Mouse (Mus musculus): ENCODE data around the gene Elavl1. TPM values are rescaled to one million over a fixed set of nuclear protein-coding genes. Genes with fewer than 3 reads are reported as not detected.
A peak's percentile ranks its signal among the peaks of the same experiment; 100 is the strongest.
"Not testable (repeated sequence)": the region's sequence is repeated elsewhere in the genome, so short reads cannot be mapped to it uniquely, and the experiment has no call there.

The Elavl1 gene
- polyA plus RNA-seq, 1 experiment from 2014 or later: 162 TPM

GRCm38 (mm10) chr8:4258233-4258632 is 67.0 kb downstream of the Elavl1 start:
- Histone ChIP-seq H3K36me3 (ENCODE audit: insufficient read depth, low read length) (peaks cover 30% of the 10 kb centered on the region), H3K4me2 (ENCODE audit: low read length) (peak overlapping the region; percentile 75), H3K27ac (peak overlapping the region; percentile 47; the same call in 1 of the 2 replicates), H3K9me3 (replicated peaks; ENCODE audit: low read length) (no peaks in the 10 kb centered on the region), H3K9ac (ENCODE audit: low read depth, low read length) (peak overlapping the region; percentile 74), H3K4me3 (replicated peaks; ENCODE audit: low read depth, low read length) (peak overlapping the region; percentile 72), H3K27me3 (ENCODE audit: insufficient read depth, low read length) (no peaks in the 10 kb centered on the region), H3K4me1 (replicated peaks; ENCODE audit: insufficient read depth, low read length) (peaks cover 7% of the 10 kb centered on the region; the same call in 1 of the 2 replicates)
- 3% methylated on average over 35 of the region's 35 CpGs for WGBS
- ATAC-seq (replicated peaks; ENCODE audit: low FRiP score, low read depth) (peak; percentile 52), DNase-seq (ENCODE audit: low spot score) (peak; percentile 81)
- peak; percentile 89 for TF ChIP-seq CTCF (IDR thresholded peaks at IDR 0.05; ENCODE audit: low read depth)

GRCm38 (mm10) chr8:4257350-4257749 is 67.9 kb downstream of the Elavl1 start:
- WGBS: 80% methylated on average over 4 of the region's 4 CpGs
- no peak overlapping the region for H3K4me3 ChIP-seq (replicated peaks; ENCODE audit: low read depth, low read length)
- no peak overlapping the region for H3K27ac ChIP-seq
- DNase-seq (ENCODE audit: low spot score) (no peak), ATAC-seq (replicated peaks; ENCODE audit: low FRiP score, low read depth) (no peak)
- H3K27me3 ChIP-seq (ENCODE audit: insufficient read depth, low read length): no peaks in the 10 kb centered on the region
- no peak overlapping the region for H3K9ac ChIP-seq (ENCODE audit: low read depth, low read length)
- H3K9me3 ChIP-seq (replicated peaks; ENCODE audit: low read length): no peaks in the 10 kb centered on the region
- H3K36me3 ChIP-seq (ENCODE audit: insufficient read depth, low read length): peaks cover 27% of the 10 kb centered on the region
- H3K4me1 ChIP-seq (replicated peaks; ENCODE audit: insufficient read depth, low read length): peaks cover 10% of the 10 kb centered on the region; the same call in 1 of the 2 replicates
- H3K4me2 ChIP-seq (ENCODE audit: low read length): no peak overlapping the region
- TF ChIP-seq CTCF (IDR thresholded peaks at IDR 0.05; ENCODE audit: low read depth): no peak

DNA sequence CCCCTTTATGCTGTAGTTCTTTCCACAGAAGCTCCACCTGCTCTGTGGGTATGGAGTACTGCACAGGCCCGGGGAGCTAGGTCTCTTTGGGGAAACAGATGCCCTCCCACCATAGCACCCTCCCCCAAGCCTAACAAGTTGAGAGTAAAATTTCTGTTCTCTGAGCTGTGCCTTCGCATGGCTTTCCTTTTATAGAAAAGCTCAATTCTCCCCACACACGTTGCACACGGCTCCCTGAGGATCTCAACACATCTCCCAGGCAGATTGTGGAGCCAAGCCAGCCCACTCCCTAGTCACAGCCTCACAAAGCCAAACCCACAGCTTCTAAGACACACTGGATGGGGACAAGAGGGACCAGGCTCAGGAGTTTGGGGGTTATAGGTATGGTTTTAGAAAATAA is 68.3 kb downstream of the Elavl1 start:
- H3K9me3 ChIP-seq (replicated peaks; ENCODE audit: low read length): no peaks in the 10 kb centered on the region
- TF ChIP-seq CTCF (IDR thresholded peaks at IDR 0.05; ENCODE audit: low read depth): no peak
- 51% methylated on average over 4 of the region's 4 CpGs for WGBS
- no peak for ATAC-seq (replicated peaks; ENCODE audit: low FRiP score, low read depth)
- H3K4me1 ChIP-seq (replicated peaks; ENCODE audit: insufficient read depth, low read length): peaks cover 11% of the 10 kb centered on the region; the same call in 1 of the 2 replicates
- H3K4me2 ChIP-seq (ENCODE audit: low read length): no peak overlapping the region
- no peak overlapping the region for H3K4me3 ChIP-seq (replicated peaks; ENCODE audit: low read depth, low read length)
- H3K9ac ChIP-seq (ENCODE audit: low read depth, low read length): no peak overlapping the region
- H3K27ac ChIP-seq: no peak overlapping the region
- H3K27me3 ChIP-seq (ENCODE audit: insufficient read depth, low read length): no peaks in the 10 kb centered on the region
- DNase-seq (ENCODE audit: low spot score): no peak
- peaks cover 23% of the 10 kb centered on the region for H3K36me3 ChIP-seq (ENCODE audit: insufficient read depth, low read length)

GRCm38 (mm10) chr8:4255471-4255870 is 69.7 kb downstream of the Elavl1 start:
- Histone ChIP-seq H3K4me1 (replicated peaks; ENCODE audit: insufficient read depth, low read length) (peaks cover 11% of the 10 kb centered on the region; the same call in 1 of the 2 replicates), H3K36me3 (ENCODE audit: insufficient read depth, low read length) (peaks cover 13% of the 10 kb centered on the region; the same call in 1 of the 2 replicates)
- H3K4me3 ChIP-seq (replicated peaks; ENCODE audit: low read depth, low read length); ATAC-seq (replicated peaks; ENCODE audit: low FRiP score, low read depth); H3K9me3 ChIP-seq (replicated peaks; ENCODE audit: low read length); DNase-seq (ENCODE audit: low spot score); H3K9ac ChIP-seq (ENCODE audit: low read depth, low read length); H3K4me2 ChIP-seq (ENCODE audit: low read length); H3K27me3 ChIP-seq (ENCODE audit: insufficient read depth, low read length); H3K27ac ChIP-seq: not testable (repeated sequence)
- 82% methylated on average over 7 of the region's 7 CpGs for WGBS

- H3K4me3 ChIP-seq (replicated peaks; ENCODE audit: low read depth, low read length): peak overlapping the region; percentile 88; the same call in 1 of the 2 replicates
- H3K9ac ChIP-seq (ENCODE audit: low read depth, low read length): peak overlapping the region; percentile 23; the same call in 1 of the 2 replicates
- peaks cover 7% of the 10 kb centered on the region; the same call in 1 of the 2 replicates for H3K36me3 ChIP-seq (ENCODE audit: insufficient read depth, low read length)
- peak; percentile 76 for DNase-seq (ENCODE audit: low spot score)
- H3K9me3 ChIP-seq (replicated peaks; ENCODE audit: low read length): no peaks in the 10 kb centered on the region
- TF ChIP-seq CTCF (IDR thresholded peaks at IDR 0.05; ENCODE audit: low read depth): peak; percentile 66
- no peak for ATAC-seq (replicated peaks; ENCODE audit: low FRiP score, low read depth)
- H3K27ac ChIP-seq: peak overlapping the region; percentile 88; the same call in 1 of the 2 replicates
- peaks cover 7% of the 10 kb centered on the region for H3K4me1 ChIP-seq (replicated peaks; ENCODE audit: insufficient read depth, low read length)
- peak overlapping the region; percentile 58 for H3K4me2 ChIP-seq (ENCODE audit: low read length)
- 55% methylated on average over 6 of the region's 6 CpGs for WGBS
- H3K27me3 ChIP-seq (ENCODE audit: insufficient read depth, low read length): no peaks in the 10 kb centered on the region
Observed at GRCm38 (mm10) chr8:4254001-4254400, 71.2 kb downstream of the Elavl1 start.

DNA sequence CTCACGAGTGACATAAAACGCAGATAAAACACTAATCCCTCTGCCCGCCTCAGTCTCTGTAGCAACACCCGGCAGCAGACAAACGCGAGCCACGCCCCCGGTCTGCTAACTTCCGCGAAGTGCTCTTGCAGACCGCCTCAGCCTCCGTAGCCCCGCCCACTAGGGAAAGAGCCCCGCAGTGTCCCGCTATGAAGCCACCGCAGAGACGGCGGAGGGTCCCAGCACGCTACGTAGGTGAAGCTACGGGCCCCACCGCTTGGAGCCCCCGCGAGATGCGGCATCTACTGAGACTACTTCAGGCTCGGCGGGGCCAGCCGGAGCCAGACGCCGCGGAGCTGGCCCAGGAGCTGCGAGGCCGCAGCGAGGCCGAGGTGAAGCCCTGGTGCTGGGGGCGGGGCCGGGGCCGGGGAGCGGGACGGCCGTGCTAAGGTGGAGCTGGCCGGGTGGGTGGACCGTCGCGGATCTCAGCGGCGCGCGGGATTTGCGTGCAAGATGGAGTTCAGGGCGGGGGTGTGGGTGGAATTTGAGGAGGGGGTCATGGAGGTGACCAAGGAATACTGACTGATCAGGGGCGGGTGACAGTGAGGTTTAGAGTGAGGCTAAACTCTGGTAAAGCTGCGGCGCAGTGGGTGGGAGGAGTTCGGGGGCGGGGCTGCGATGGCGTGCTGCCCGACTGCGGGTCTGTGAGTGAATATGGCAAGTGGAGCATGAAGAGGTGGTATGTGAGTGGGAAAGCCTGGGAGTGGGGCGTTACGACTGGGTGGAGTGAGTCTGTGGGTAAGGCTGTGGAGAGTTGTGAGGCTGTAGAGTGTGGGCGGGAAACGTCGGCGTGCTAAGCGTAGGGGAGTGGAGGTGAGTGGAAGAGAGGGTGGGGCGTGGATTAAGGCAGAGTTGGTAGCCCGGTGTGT is 72.0 kb downstream of the Elavl1 start, which contains the start of gene Snapc2:
Snapc2 (plus strand) TSS at position 147 of the 908 bp plus-strand sequence.
- no peaks in the 10 kb centered on the region for H3K27me3 ChIP-seq (ENCODE audit: insufficient read depth, low read length)
- peak within 1 kb of the TSS; percentile 89 for H3K9ac ChIP-seq (ENCODE audit: low read depth, low read length)
- H3K27ac ChIP-seq: peak within 1 kb of the TSS; percentile 88
- WGBS: under 1% methylated on average over 69 of the region's 69 CpGs
- peak; percentile 97 for DNase-seq (ENCODE audit: low spot score)
- peaks cover 7% of the 10 kb centered on the region for H3K4me1 ChIP-seq (replicated peaks; ENCODE audit: insufficient read depth, low read length)
- peak; percentile 88 for ATAC-seq (replicated peaks; ENCODE audit: low FRiP score, low read depth)
- H3K4me3 ChIP-seq (replicated peaks; ENCODE audit: low read depth, low read length): peak within 1 kb of the TSS; percentile 88
- 0 out of 2 replicates have a peak, but pooled peaks have one; percentile 2 for TF ChIP-seq CTCF (IDR thresholded peaks at IDR 0.05; ENCODE audit: low read depth)
- H3K36me3 ChIP-seq (ENCODE audit: insufficient read depth, low read length): peaks cover 7% of the 10 kb centered on the region; the same call in 1 of the 2 replicates
- peak within 1 kb of the TSS; percentile 58 for H3K4me2 ChIP-seq (ENCODE audit: low read length)
- no peaks in the 10 kb centered on the region for H3K9me3 ChIP-seq (replicated peaks; ENCODE audit: low read length)
